Mouse (Mus musculus): ENCODE results near the gene Olfr38.

The Olfr38 gene

DNA sequence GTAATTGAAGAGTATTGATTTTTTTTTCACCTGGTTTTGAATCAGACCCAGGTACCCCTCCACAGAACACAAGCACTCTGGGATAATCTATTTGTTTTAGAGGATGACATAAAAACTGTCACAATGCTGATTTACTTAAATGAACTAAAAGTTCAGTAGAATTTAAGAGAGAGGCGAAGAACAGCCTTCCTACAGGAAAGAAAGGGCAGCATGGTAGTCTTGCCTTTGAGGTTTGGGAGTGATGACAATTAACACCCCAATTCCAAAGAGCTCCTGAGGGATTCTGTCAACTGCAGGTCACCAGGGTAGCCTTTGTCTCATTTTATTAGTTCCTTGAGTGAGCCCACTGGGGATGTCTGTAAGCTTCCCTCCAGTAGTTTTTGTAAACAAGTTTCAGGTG lies at the start of gene Olfr38:
TSS of gene Olfr38 (plus strand) at position 301 of the 400 bp plus-strand sequence.
- DNase-seq (ENCODE audit: low spot score): no peak

DNA sequence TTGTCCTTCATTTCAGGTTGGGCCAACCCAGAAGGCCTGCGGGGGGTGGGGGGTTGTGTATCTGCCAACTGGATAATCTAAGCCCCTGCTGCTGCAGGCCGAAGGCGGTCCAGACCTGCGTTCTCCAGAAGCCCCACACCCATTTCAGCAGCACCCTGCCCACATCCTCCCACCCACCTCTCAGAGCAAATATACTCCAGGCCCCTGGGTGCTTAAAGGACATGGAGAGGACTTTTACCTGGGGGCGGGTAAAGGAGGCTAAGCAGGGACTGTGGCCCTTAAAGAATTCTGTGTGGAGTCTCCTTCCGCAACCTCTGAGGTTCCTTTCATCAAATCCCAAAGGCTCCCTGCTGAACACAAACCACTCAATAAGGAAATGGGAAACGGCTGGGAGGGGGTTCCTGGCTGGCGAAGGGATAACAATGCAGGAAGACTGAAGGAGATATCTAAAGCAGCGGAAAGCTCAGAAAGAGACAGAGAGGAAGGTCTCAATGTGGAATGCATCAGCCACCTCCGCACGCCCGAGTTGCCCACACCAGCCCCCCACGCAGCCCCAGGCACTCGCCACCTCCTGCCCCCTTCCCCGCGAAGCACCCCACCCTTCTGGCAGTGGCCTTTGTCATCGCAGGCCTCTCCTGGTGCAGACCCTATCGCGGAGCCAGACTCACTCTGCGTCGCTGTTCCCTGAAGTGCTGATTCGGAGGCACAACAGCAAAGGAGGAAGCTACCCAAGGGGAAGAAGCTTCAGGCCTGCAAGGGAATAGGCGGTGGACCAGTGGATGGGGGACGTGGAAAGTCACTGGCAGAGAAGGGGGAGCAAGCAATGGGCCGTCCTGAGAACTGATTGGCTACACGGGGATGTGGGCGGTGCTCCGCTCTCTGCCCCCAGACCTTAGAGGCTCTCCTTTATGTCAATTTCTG lies 46.7 kb upstream of the Olfr38 start, which contains the start of gene Tcaf1:
TSS of gene Tcaf1 (minus strand) at position 798 of the 921 bp plus-strand sequence.
- DNase-seq (ENCODE audit: low spot score): peak; percentile 82

GRCm38 (mm10) chr6:42714668-42715067 lies 41.5 kb upstream of the Olfr38 start:
- no peak for DNase-seq (ENCODE audit: low spot score)

- DNase-seq (ENCODE audit: low spot score): no peak
Measured at GRCm38 (mm10) chr6:42717973-42718372, 38.2 kb upstream of the Olfr38 start.

GRCm38 (mm10) chr6:42739071-42739470 lies 17.1 kb upstream of the Olfr38 start, which contains the start of gene Olfr453:
Olfr453 (plus strand) TSS chr6:42739371.
- no peak for DNase-seq (ENCODE audit: low spot score)

- no peak for DNase-seq (ENCODE audit: low spot score)
Measured at GRCm38 (mm10) chr6:42742303-42742702, 13.9 kb upstream of the Olfr38 start.

DNA sequence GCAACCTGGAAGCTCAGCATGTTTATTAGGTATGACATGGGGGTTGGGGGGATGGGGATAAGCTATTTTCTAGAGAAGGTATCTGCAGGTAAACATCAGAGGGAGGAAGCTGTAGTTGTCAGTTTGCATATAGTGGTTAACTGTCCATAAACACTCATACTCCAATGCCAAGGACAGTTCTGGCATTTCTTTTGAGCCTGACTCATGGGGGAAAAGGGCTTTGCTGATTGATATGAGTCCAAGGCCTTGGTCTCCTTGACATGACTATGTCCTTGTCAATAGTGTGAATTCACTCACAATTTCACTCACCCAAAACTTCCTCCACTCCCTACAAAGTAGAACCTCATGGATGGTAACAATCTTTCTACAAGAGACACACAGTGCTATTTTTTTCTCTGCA lies 8.4 kb upstream of the Olfr38 start:
- DNase-seq (ENCODE audit: low spot score): no peak

GRCm38 (mm10) chr6:42777066-42777465 lies 20.9 kb downstream of the Olfr38 start:
- DNase-seq (ENCODE audit: low spot score): no peak

- no peak for DNase-seq (ENCODE audit: low spot score)
Measured at GRCm38 (mm10) chr6:42784793-42785192, 28.6 kb downstream of the Olfr38 start, which contains the start of gene Olfr452. Olfr452 (plus strand) TSS chr6:42785093.

DNA sequence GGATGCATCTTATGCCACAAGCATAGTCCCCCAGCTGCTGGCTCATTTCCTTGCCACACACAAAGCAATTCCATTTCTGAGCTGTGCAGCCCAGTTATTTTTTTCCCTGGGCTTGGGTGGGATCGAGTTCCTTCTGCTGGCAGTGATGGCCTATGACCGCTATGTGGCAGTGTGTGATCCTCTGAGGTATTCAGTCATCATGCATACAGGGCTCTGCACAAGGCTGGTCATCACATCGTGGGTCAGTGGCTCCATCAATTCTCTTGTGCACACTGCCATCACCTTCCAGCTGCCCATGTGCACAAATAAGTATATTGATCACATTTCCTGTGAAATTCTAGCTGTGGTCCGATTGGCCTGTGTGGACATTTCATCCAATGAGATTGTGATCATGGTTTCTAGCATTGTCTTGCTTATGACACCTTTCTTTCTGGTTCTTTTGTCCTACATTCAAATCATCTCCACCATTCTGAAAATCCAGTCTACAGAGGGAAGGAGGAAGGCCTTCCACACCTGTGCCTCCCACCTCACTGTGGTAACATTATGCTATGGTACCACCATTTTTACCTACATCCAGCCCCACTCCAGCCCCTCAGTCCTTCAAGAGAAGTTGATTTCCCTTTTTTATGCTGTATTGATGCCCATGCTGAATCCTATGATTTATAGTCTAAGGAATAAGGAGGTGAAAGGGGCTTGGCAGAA lies 34.2 kb downstream of the Olfr38 start:
- no peak for DNase-seq (ENCODE audit: low spot score)

- no peak for DNase-seq (ENCODE audit: low spot score)
Measured at GRCm38 (mm10) chr6:42790949-42791556, 34.8 kb downstream of the Olfr38 start.

DNA sequence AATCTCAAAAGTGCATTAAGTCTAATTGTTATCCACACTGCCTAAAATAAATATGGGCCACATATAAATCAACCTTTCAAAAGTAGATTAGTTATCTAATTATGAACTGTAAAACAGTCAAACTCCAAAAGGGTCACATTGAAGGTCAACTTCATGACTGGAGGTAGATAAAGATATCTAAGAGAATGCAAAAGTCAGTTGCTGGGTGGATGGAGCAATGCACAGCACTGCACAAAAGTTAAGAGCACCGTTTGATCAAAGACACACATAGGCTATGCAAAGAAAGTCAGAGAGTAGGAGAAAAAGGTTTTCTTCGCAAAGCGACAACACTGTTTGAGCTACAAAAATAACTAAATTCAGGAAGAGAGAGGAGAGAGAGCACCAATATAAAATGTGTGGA lies 38.8 kb downstream of the Olfr38 start:
- no peak for DNase-seq (ENCODE audit: low spot score)

- DNase-seq (ENCODE audit: low spot score): no peak
Measured at GRCm38 (mm10) chr6:42811639-42812038, 55.4 kb downstream of the Olfr38 start, which contains the start of gene Olfr450. Olfr450 (plus strand) TSS chr6:42811939.
